Mouse (Mus musculus): ENCODE data around the gene Slc16a5. TPM values are rescaled to one million over a fixed set of nuclear protein-coding genes. Genes with fewer than 3 reads are reported as not detected.

Gene Slc16a5
- polyA plus RNA-seq (2014; fragmentation: Illumina TruSeq; extraction: RNeasy Lipid Tissue Mini Kit (QIAGEN cat#74804); ENCODE audit: low replicate concordance), result 33.5 TPM

GRCm38 (mm10) chr11:115462243-115462891 is at the start of gene Slc16a5:
Gene Slc16a5 (plus strand): TSS chr11:115462474.

DNA sequence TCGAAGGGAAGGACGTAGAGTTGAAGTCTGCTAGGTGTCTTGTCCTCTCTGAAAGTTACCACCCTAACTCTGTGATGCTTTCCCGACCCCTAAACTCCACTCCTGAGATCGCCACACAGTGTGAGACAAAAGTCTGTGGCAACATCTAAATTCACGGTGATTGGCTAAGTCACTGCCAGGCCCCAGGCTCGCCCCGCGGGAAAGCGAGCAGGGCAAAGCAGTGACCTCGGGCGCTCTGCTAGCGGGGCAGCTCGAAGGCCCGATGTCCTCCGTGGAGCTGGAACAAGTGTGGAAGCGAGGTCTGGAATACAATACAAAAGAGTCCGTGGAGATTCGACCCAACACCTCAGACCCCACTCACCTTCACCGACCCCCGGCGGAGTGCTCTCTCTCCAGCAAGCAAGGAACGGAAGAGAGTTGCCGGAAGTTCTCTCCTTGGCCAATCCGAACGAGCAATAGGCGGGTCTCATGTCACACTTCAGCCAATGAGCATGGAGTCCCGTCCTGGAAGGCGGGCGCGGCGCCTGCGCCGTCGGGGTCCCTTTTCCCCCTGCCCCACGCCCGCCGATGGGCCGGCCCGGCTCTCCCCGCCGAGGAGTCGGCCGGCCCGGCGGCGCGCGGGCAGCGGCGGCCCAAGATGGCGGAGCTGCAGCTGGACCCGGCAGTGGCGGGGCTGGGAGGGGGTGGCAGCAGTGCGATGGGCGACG is 42.6 kb upstream of the Slc16a5 start, which contains the start of the genes Atp5h and Kctd2:
TSS of gene Atp5h (minus strand) at position 432 of the 707 bp plus-strand sequence.
TSS of gene Kctd2 (plus strand) at position 598 of the 707 bp plus-strand sequence.

GRCm38 (mm10) chr11:115439906-115440595 is 22.2 kb upstream of the Slc16a5 start, which contains the start of gene Trim80:
Gene Trim80 (plus strand): TSS chr11:115440545.

GRCm38 (mm10) chr11:115475025-115475757 is 12.9 kb downstream of the Slc16a5 start, which contains the start of gene Armc7:
Gene Armc7 (plus strand): TSS chr11:115475667.

GRCm38 (mm10) chr11:115491356-115492083 is 29.2 kb downstream of the Slc16a5 start, which contains the start of gene Nt5c:
Gene Nt5c (minus strand): TSS chr11:115491862.

DNA sequence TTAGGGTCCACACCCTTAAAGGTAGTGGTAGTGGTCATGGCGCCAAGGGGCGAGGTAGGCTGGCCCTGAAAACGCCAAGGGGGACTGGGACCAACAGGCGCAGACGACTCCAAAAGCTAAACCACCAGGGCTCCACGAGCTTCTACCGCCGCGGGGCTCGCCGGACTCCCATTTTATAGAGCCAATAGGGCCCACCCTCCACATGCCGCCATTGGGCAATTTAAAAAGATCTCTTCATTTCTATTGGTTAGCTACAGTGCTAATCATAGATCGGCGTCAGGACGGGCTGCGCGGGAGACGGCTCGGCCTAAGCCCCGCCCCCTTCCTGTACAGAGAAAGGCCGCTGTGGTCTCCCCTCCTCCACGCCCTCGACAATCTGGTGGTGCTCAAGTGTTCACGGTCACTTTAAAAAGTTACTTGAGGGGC is 52.0 kb downstream of the Slc16a5 start, which contains the start of gene Jpt1:
TSS of gene Jpt1 (minus strand) at position 150 of the 426 bp plus-strand sequence.

Other genes starting within 250 kb of the Slc16a5 start
- not detected for gene Grin2c, start 195.2 kb upstream of the Slc16a5 start, polyA plus RNA-seq (2014; fragmentation: Illumina TruSeq; extraction: RNeasy Lipid Tissue Mini Kit (QIAGEN cat#74804); ENCODE audit: low replicate concordance)
- 2.0 TPM for gene Fdxr, start 185.4 kb upstream of the Slc16a5 start, polyA plus RNA-seq (2014; fragmentation: Illumina TruSeq; extraction: RNeasy Lipid Tissue Mini Kit (QIAGEN cat#74804); ENCODE audit: low replicate concordance)
- 1.4 TPM for gene Fads6, start 164.8 kb upstream of the Slc16a5 start, polyA plus RNA-seq (2014; fragmentation: Illumina TruSeq; extraction: RNeasy Lipid Tissue Mini Kit (QIAGEN cat#74804); ENCODE audit: low replicate concordance)
- gene Otop2, start 155.3 kb upstream of the Slc16a5 start, polyA plus RNA-seq (2014; fragmentation: Illumina TruSeq; extraction: RNeasy Lipid Tissue Mini Kit (QIAGEN cat#74804); ENCODE audit: low replicate concordance), result not detected
- gene Ush1g, start 140.4 kb upstream of the Slc16a5 start, polyA plus RNA-seq (2014; fragmentation: Illumina TruSeq; extraction: RNeasy Lipid Tissue Mini Kit (QIAGEN cat#74804); ENCODE audit: low replicate concordance), result not detected
- gene Otop3, start 127.7 kb upstream of the Slc16a5 start, polyA plus RNA-seq (2014; fragmentation: Illumina TruSeq; extraction: RNeasy Lipid Tissue Mini Kit (QIAGEN cat#74804); ENCODE audit: low replicate concordance), result 0.45 TPM
- 2.0 TPM for gene Hid1, start 94.7 kb upstream of the Slc16a5 start, polyA plus RNA-seq (2014; fragmentation: Illumina TruSeq; extraction: RNeasy Lipid Tissue Mini Kit (QIAGEN cat#74804); ENCODE audit: low replicate concordance)
- gene Cdr2l, start 80.6 kb upstream of the Slc16a5 start, polyA plus RNA-seq (2014; fragmentation: Illumina TruSeq; extraction: RNeasy Lipid Tissue Mini Kit (QIAGEN cat#74804); ENCODE audit: low replicate concordance), result not detected
- gene Mrpl58, start 58.7 kb upstream of the Slc16a5 start, polyA plus RNA-seq (2014; fragmentation: Illumina TruSeq; extraction: RNeasy Lipid Tissue Mini Kit (QIAGEN cat#74804); ENCODE audit: low replicate concordance), result 3.4 TPM
- 527 TPM for gene Atp5h, start 42.5 kb upstream of the Slc16a5 start, polyA plus RNA-seq (2014; fragmentation: Illumina TruSeq; extraction: RNeasy Lipid Tissue Mini Kit (QIAGEN cat#74804); ENCODE audit: low replicate concordance)
- gene Kctd2, start 42.3 kb upstream of the Slc16a5 start, polyA plus RNA-seq (2014; fragmentation: Illumina TruSeq; extraction: RNeasy Lipid Tissue Mini Kit (QIAGEN cat#74804); ENCODE audit: low replicate concordance), result 11.6 TPM
- gene Trim80, start 21.9 kb upstream of the Slc16a5 start, polyA plus RNA-seq (2014; fragmentation: Illumina TruSeq; extraction: RNeasy Lipid Tissue Mini Kit (QIAGEN cat#74804); ENCODE audit: low replicate concordance), result not detected
- gene Armc7, start 13.2 kb downstream of the Slc16a5 start, polyA plus RNA-seq (2014; fragmentation: Illumina TruSeq; extraction: RNeasy Lipid Tissue Mini Kit (QIAGEN cat#74804); ENCODE audit: low replicate concordance), result 0.19 TPM
- 1.3 TPM for gene Nt5c, start 29.4 kb downstream of the Slc16a5 start, polyA plus RNA-seq (2014; fragmentation: Illumina TruSeq; extraction: RNeasy Lipid Tissue Mini Kit (QIAGEN cat#74804); ENCODE audit: low replicate concordance)
- gene Jpt1, start 51.9 kb downstream of the Slc16a5 start, polyA plus RNA-seq (2014; fragmentation: Illumina TruSeq; extraction: RNeasy Lipid Tissue Mini Kit (QIAGEN cat#74804); ENCODE audit: low replicate concordance), result 47.8 TPM
- gene Sumo2, start 73.8 kb downstream of the Slc16a5 start, polyA plus RNA-seq (2014; fragmentation: Illumina TruSeq; extraction: RNeasy Lipid Tissue Mini Kit (QIAGEN cat#74804); ENCODE audit: low replicate concordance), result 992 TPM
- gene Nup85, start 102.0 kb downstream of the Slc16a5 start, polyA plus RNA-seq (2014; fragmentation: Illumina TruSeq; extraction: RNeasy Lipid Tissue Mini Kit (QIAGEN cat#74804); ENCODE audit: low replicate concordance), result 15.1 TPM
- 2.0 TPM for gene Mrps7, start 141.5 kb downstream of the Slc16a5 start, polyA plus RNA-seq (2014; fragmentation: Illumina TruSeq; extraction: RNeasy Lipid Tissue Mini Kit (QIAGEN cat#74804); ENCODE audit: low replicate concordance)
- gene Gga3, start 141.6 kb downstream of the Slc16a5 start, polyA plus RNA-seq (2014; fragmentation: Illumina TruSeq; extraction: RNeasy Lipid Tissue Mini Kit (QIAGEN cat#74804); ENCODE audit: low replicate concordance), result 2.8 TPM
- gene Mif4gd, start 150.5 kb downstream of the Slc16a5 start, polyA plus RNA-seq (2014; fragmentation: Illumina TruSeq; extraction: RNeasy Lipid Tissue Mini Kit (QIAGEN cat#74804); ENCODE audit: low replicate concordance), result 16.5 TPM
- gene Slc25a19, start 165.8 kb downstream of the Slc16a5 start, polyA plus RNA-seq (2014; fragmentation: Illumina TruSeq; extraction: RNeasy Lipid Tissue Mini Kit (QIAGEN cat#74804); ENCODE audit: low replicate concordance), result 2.2 TPM
- 83.4 TPM for gene Grb2, start 246.1 kb downstream of the Slc16a5 start, polyA plus RNA-seq (2014; fragmentation: Illumina TruSeq; extraction: RNeasy Lipid Tissue Mini Kit (QIAGEN cat#74804); ENCODE audit: low replicate concordance)

All from small intestine, adult 10 weeks (tissue).